Mouse (Mus musculus) hindbrain, embryonic 11.5 days (tissue): ENCODE data around the gene Prdm5. TPM values are rescaled to one million over a fixed set of nuclear protein-coding genes. Genes with fewer than 3 reads are reported as not detected.

ENCODE experiments used
- polyA plus RNA-seq: library from polyadenylated mRNA; unstranded; fragments of >200 nt; fragmentation: Nextera tagmentation; extraction: Ambion mirVana; gene quantifications from 2 replicates; pipeline ENCODE4 v1.2.1, GENCODE M21; 2014

The Prdm5 gene
- polyA plus RNA-seq, 1 experiment from 2014 or later = 16.4 TPM

Other genes with a start within 250 kb of the Prdm5 start
- gene Ndnf, start 107.4 kb upstream of the Prdm5 start, polyA plus RNA-seq = 19.3 and 21.7 TPM in 2 replicates
- gene 4930544G11Rik, start 173.6 kb downstream of the Prdm5 start, polyA plus RNA-seq = not detected in 2 replicates